ENCODE assay signal across 9 mouse cellular contexts in the genomic region with DNA sequence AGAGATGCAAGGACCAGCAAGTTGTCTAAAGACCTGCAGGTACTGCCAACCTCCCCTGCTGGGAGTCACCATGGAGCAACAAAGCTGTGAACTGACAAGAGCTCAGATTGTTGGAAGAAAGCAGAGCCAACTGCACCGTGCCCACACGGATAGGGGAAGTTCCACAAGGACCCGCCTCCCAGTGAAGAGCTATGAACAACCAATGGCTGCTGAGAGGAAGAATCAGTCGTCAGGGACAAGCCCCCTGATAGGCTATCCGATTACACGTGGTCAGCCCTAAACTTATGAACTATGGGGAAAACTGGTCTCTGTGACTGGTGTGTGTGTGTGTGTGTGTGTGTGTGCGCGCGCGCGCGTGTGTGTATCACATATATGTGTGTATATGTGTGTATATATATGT.
DNase-seq lines count a peak whose midpoint lies in the region; ATAC-seq lines count a peak whose summit lies in the region.
"Had no signal": no experiment of that assay in that cellular context is flagged by ENCODE, and none has a peak within 500 bp of the region (broad histone marks: within the 10 kb centered on the region; RNA-seq: fewer than 3 reads in every experiment).

No protein-coding gene starts in this region.

- H3K36me3 ChIP-seq in kidney, embryonic 15.5 days: no peaks in the 10 kb centered on the region
- H3K36me3 ChIP-seq in embryonic facial prominence, embryonic 13.5 days: no peaks in the 10 kb centered on the region
- H3K36me3 ChIP-seq in intestine, embryonic 15.5 days: no peaks in the 10 kb centered on the region
- no peaks in the 10 kb centered on the region for H3K36me3 ChIP-seq in neural tube, embryonic 13.5 days

- intact Hi-C loops in gastrocnemius, postnatal 14 days (cut with DNase I; ENCODE audit: low total_unique reads): no loop called here

- no peak for DNase-seq in kidney, postnatal 14 days
- DNase-seq in layer of hippocampus, postnatal 25 days (ENCODE audit: extremely low spot score in 1 of 2, low spot score in 1 of 2): no peak
- DNase-seq in ovary, postnatal 36 days (ENCODE audit: low spot score): no peak
- DNase-seq in gastrocnemius, postnatal 14 days: no peak
- DNase-seq: adrenal gland, postnatal 25 days had no signal

- no peak overlapping the region for H3K27ac ChIP-seq in kidney, embryonic 15.5 days
- no peak overlapping the region for H3K27ac ChIP-seq in embryonic facial prominence, embryonic 13.5 days
- no peak overlapping the region for H3K27ac ChIP-seq in intestine, embryonic 15.5 days
- H3K27ac ChIP-seq in neural tube, embryonic 13.5 days (replicated peaks): 0 out of 2 replicates have a peak overlapping the region, but pooled peaks have one; percentile 25

- no peaks in the 10 kb centered on the region for H3K9me3 ChIP-seq in kidney, embryonic 15.5 days (replicated peaks)
- no peaks in the 10 kb centered on the region for H3K9me3 ChIP-seq in embryonic facial prominence, embryonic 13.5 days
- no peaks in the 10 kb centered on the region for H3K9me3 ChIP-seq in intestine, embryonic 15.5 days
- no peaks in the 10 kb centered on the region for H3K9me3 ChIP-seq in neural tube, embryonic 13.5 days

- peaks cover 17% of the 10 kb centered on the region for H3K4me1 ChIP-seq in kidney, embryonic 15.5 days
- peaks cover 21% of the 10 kb centered on the region for H3K4me1 ChIP-seq in embryonic facial prominence, embryonic 13.5 days
- H3K4me1 ChIP-seq in intestine, embryonic 15.5 days (replicated peaks): peaks cover 5% of the 10 kb centered on the region
- H3K4me1 ChIP-seq in neural tube, embryonic 13.5 days (replicated peaks): peaks cover 18% of the 10 kb centered on the region

- peak overlapping the region; percentile 24 for H3K4me3 ChIP-seq in kidney, embryonic 15.5 days (replicated peaks)
- H3K4me3 ChIP-seq in embryonic facial prominence, embryonic 13.5 days: peak overlapping the region; percentile 20
- no peak overlapping the region for H3K4me3 ChIP-seq in intestine, embryonic 15.5 days (replicated peaks)
- H3K4me3 ChIP-seq in neural tube, embryonic 13.5 days: peak overlapping the region; percentile 13

- peak overlapping the region; percentile 50 for H3K4me2 ChIP-seq in kidney, embryonic 15.5 days
- peak overlapping the region; percentile 53 for H3K4me2 ChIP-seq in embryonic facial prominence, embryonic 13.5 days
- 0 out of 2 replicates have a peak overlapping the region, but pooled peaks have one; percentile 34 for H3K4me2 ChIP-seq in intestine, embryonic 15.5 days (replicated peaks)
- peak overlapping the region; percentile 44 for H3K4me2 ChIP-seq in neural tube, embryonic 13.5 days

- peak; percentile 50; the same call in 1 of the 2 replicates for ATAC-seq in kidney, embryonic 15.5 days (replicated peaks; ENCODE audit: low FRiP score)
- ATAC-seq in embryonic facial prominence, embryonic 13.5 days (ENCODE audit: insufficient number of reproducible peaks, insufficient read depth, low FRiP score, low TSS enrichment, low read depth): no peak
- no peak for ATAC-seq in intestine, embryonic 15.5 days
- ATAC-seq in neural tube, embryonic 13.5 days (ENCODE audit: low read depth): peak; percentile 15; the same call in 1 of the 2 replicates

- H3K9ac ChIP-seq in kidney, embryonic 15.5 days: no peak overlapping the region
- peak overlapping the region; percentile 46; the same call in 1 of the 2 replicates for H3K9ac ChIP-seq in embryonic facial prominence, embryonic 13.5 days
- no peak overlapping the region for H3K9ac ChIP-seq in intestine, embryonic 15.5 days
- no peak overlapping the region for H3K9ac ChIP-seq in neural tube, embryonic 13.5 days

- WGBS in kidney, embryonic 15.5 days: 54% methylated on average over 12 of the region's 12 CpGs
- 58% methylated on average over 12 of the region's 12 CpGs for WGBS in embryonic facial prominence, embryonic 13.5 days
- 62% methylated on average over 12 of the region's 12 CpGs for WGBS in intestine, embryonic 15.5 days
- WGBS in neural tube, embryonic 13.5 days: 57% methylated on average over 12 of the region's 12 CpGs

- H3K27me3 ChIP-seq in kidney, embryonic 15.5 days: peaks cover 3% of the 10 kb centered on the region; the same call in 1 of the 2 replicates
- H3K27me3 ChIP-seq in embryonic facial prominence, embryonic 13.5 days: no peaks in the 10 kb centered on the region
- H3K27me3 ChIP-seq in intestine, embryonic 15.5 days (replicated peaks): no peaks in the 10 kb centered on the region
- no peaks in the 10 kb centered on the region for H3K27me3 ChIP-seq in neural tube, embryonic 13.5 days

Comparison
In these comparisons a context has a peak if more than half of its experiments do, and no peak if none do; other contexts are left out.
1. ATAC-seq: peak in kidney, embryonic 15.5 days (single experiment) and neural tube, embryonic 13.5 days (single experiment); none in embryonic facial prominence, embryonic 13.5 days (single experiment) and intestine, embryonic 15.5 days (single experiment).
2. Peak in every context shown above with its lines, with median percentiles within 50 percentile points of each other: H3K4me2 ChIP-seq.